Mouse (Mus musculus) adrenal gland, postnatal 10 days (tissue): Measurements from ENCODE around the gene Gm21190. TPM values are rescaled to one million over a fixed set of nuclear protein-coding genes. Genes with fewer than 3 reads are reported as not detected.
"Not testable (repeated sequence)": the region's sequence is repeated elsewhere in the genome, so short reads cannot be mapped to it uniquely, and the experiment has no call there.

ENCODE experiments used
- DNase-seq: peaks from one replicate; pipeline ENCODE4 v3.0.0; 2021; ENCODE audit warnings: mixed read lengths
- total RNA-seq, 2 experiments: library from RNA; stranded (reverse); gene quantifications; 2 replicates each; pipeline ENCODE4 v1.2.3; 2021

Gm21190 gene
- total RNA-seq, 2 experiments from 2014 or later = not detected

- DNase-seq = no peak
Observed at GRCm38 (mm10) chr5:15488743-15489142, 40.3 kb downstream of the Gm21190 start.

- DNase-seq = peak; percentile 11
Observed at GRCm38 (mm10) chr5:15484616-15485015, 44.4 kb downstream of the Gm21190 start.

- not testable (repeated sequence) for DNase-seq
Observed at GRCm38 (mm10) chr5:15483576-15483975, 45.4 kb downstream of the Gm21190 start.

GRCm38 (mm10) chr5:15482815-15483214 is 46.2 kb downstream of the Gm21190 start:
- not testable (repeated sequence) for DNase-seq

- DNase-seq = not testable (repeated sequence)
Observed at GRCm38 (mm10) chr5:15476423-15476822, 52.6 kb downstream of the Gm21190 start, which contains the start of gene Gm21149. TSS of gene Gm21149 (minus strand) at chr5:15476523.

Other genes with a start within 250 kb of the Gm21190 start
- gene Gm21149, start 52.7 kb downstream of the Gm21190 start, total RNA-seq = not detected
- not detected for gene Gm21083, start 48.1 kb upstream of the Gm21190 start, total RNA-seq
- gene Speer4d, start 89.8 kb upstream of the Gm21190 start, total RNA-seq = not detected
- not detected for gene 4930572O03Rik, start 127.8 kb upstream of the Gm21190 start, total RNA-seq
- gene Speer4c, start 185.0 kb upstream of the Gm21190 start, total RNA-seq = not detected